ENCODE assay signal across 19 mouse cellular contexts in the genomic region with DNA sequence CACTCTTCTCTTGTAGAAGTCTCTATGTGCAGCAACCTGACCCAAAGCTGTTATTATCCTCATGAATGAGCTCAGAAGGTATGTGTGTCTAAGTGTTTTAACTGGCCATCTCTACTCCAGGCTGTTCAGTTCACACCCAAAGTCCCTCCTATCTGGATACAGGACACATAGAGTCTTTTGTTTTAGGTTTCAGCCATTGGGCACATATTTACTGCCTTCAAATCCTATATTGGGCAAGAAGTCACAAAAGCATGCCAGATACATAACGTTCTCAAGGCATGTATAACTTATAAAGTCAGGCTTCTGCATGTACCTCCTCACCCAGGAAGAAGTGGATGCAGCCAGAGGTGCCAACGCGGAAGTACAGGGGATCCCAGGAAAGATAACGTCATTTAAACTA.
DNase-seq lines count a peak whose midpoint lies in the region; ATAC-seq lines count a peak whose summit lies in the region.
"Had no signal": no experiment of that assay in that cellular context is flagged by ENCODE, and none has a peak within 500 bp of the region (broad histone marks: within the 10 kb centered on the region; RNA-seq: fewer than 3 reads in every experiment).

No protein-coding gene starts in this region.

- H3K27me3 ChIP-seq in heart, embryonic 12.5 days (replicated peaks) = no peaks in the 10 kb centered on the region
- H3K27me3 ChIP-seq: CH12.LX, Patski had no signal

- peak; percentile 93 for DNase-seq in fat pad, adult 2 months (ENCODE audit: extremely low read depth, low read depth, low spot score)
- peak; percentile 93 for DNase-seq in gonadal fat pad, adult 2 months (ENCODE audit: low read depth)
- DNase-seq in gastrocnemius, postnatal 25 days = no peak
- DNase-seq: adrenal gland, adult 2 months; adrenal gland, adult 8-10 months; adrenal gland, postnatal 10 days; adrenal gland, postnatal 14 days; adrenal gland, postnatal 25 days; adrenal gland, postnatal 36 days; B cell, adult 2 months; cerebellum, adult 11 months; cerebellum, adult 11-12 months; cerebellum, adult 18-20 months had no signal

- no peaks in the 10 kb centered on the region for H3K4me1 ChIP-seq in heart, embryonic 12.5 days (replicated peaks)

- H3K4me3 ChIP-seq in heart, embryonic 12.5 days = no peak overlapping the region

- no peak overlapping the region for H3K4me2 ChIP-seq in heart, embryonic 12.5 days

- no peak overlapping the region for H3K9ac ChIP-seq in heart, embryonic 12.5 days

- H3K36me3 ChIP-seq in heart, embryonic 12.5 days = no peaks in the 10 kb centered on the region
- H3K36me3 ChIP-seq: G1E had no signal

- no peak overlapping the region for H3K27ac ChIP-seq in heart, embryonic 12.5 days (ENCODE audit: poor library complexity, severe bottlenecking)

- no peak for ATAC-seq in heart, embryonic 12.5 days (ENCODE audit: insufficient number of reproducible peaks, low FRiP score)
- ATAC-seq: activated CD4-positive, CD25-positive, alpha-beta regulatory T cell, adult 4 months; CD4-positive, CD25-positive, alpha-beta regulatory T cell, adult 4 months; Patski had no signal

- 79% methylated on average over 4 of the region's 4 CpGs for WGBS in heart, embryonic 12.5 days

- 0 out of 2 replicates have a peak, but pooled peaks cover 2% of the 10 kb centered on the region for H3K9me3 ChIP-seq in heart, embryonic 12.5 days (replicated peaks)
- H3K9me3 ChIP-seq: G1E had no signal
